Mouse (Mus musculus): ENCODE measurements around the gene Ces1d. TPM values are rescaled to one million over a fixed set of nuclear protein-coding genes. Genes with fewer than 3 reads are reported as not detected.
"Not testable (repeated sequence)": the region's sequence is repeated elsewhere in the genome, so short reads cannot be mapped to it uniquely, and the experiment has no call there.

Ces1d gene
- under 1 TPM in 1 of 2 experiments, not detected in 1; 0.47 TPM for total RNA-seq (2021)

DNA sequence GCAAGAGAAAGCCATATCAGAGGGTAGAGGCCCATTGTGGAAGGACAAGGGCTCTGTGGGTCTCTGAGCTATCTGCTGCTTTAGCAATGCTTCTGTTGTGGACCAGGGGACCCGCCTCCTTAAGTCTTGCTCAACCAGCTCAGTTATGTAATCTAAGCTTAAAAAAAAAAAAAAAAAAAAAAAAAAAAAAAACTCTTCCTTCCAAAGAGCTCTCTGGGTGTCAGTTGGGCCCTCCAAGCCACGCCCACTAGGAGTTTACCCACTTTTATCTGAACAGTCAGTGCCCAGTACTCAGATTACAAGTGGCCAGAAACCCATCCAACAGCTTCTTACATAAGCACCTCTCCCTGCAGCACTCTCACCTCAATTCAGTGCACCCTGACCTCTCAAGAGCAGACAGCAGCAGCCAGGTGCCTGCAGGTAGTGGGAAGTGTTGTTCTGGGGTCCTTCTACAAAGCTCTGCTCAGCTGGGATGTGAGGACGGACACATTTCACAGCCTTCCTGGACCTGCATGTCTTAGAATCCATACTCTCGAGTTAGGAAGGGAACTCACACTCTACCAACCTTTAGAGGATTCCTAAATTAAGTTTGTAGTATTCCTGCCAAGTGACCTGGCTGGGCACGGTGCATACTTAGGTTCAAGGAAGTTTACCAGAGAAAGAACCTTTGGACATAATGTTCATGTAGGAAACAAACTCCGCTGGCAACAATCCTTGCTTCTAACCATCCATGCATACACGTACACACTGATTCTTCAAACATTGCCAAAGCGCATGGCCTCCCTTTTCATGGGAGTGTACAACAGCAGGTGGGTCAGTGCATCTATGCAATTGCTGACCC is at the start of gene Ces1d:
Gene Ces1d, minus strand, starts transcription at position 154 of the 841 bp plus-strand sequence.
- DNase-seq, result no peak

DNA sequence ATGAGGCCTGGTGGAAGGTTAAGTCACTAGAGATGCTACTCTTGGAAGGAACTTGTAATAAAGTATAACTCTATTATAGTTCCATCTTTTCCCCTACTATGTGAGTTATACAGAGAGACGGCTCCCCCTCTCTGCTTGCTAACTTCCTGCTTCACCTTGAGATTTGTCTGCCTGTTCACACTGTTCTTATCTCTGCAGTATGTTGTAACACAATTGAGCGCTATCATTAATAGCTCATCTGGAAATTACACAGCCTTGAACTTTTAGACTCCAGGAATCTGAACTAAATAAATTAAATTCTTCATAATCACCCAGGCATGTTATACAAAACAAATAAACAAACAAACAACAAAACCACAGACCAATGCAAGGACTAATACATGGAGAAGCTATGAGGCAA is 48.4 kb upstream of the Ces1d start:
- DNase-seq, result no peak

DNA sequence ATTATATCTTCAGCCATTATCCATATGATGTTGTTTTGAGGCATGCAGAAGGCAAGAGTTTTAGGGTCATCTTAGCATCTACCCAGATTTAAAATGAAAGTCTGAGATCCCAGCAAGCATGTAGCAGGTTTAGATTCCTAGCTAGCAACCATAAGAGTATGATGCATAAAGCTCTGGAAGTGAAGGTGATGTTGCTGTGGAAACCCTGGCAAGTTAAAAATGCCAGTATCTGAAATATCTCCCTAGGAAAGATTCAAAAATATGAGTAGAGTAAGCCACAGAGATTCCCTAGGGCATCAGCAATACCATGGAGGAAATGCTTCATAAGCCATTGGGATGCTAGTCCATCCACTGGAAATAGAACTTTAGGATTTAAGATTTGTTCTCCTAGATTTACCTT is 42.2 kb upstream of the Ces1d start:
- DNase-seq, result no peak

DNA sequence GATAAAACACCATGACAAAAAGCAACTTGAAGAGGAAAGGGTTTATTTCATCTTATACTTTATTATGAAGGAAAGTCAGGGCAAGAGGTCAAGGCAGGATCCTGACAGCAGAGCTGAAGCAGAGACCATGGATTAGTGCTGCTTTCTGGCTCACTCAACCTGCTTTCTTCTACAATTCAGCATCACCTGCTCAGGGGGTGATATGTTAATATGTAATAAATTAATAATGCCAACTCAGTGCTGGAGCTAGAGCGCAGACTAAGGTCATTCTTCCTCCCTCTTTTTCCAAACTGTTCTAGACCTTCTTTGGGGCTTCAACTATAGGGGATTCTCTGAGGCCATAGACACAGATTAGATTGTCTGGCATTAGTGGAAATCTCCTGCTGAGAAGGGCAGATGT is 38.0 kb upstream of the Ces1d start:
- DNase-seq, result no peak

DNA sequence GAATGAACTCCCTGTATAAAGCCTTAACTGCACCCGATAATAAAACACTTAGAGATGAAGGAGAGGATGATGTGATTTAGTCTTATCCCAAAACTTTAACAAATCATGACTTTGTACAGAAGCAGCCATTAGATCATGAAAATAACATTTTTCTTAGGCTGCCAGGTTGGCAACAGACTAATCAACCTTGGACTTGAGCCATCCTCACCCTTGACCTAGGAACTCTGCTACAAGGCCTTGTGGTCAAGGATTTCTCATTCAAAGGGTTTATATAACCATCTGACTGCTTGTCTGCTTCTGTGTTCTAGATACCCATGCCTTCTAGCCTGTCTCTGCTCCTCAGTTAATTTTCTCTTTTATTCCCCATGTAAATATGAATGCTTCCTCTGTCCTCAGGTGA is 37.1 kb upstream of the Ces1d start:
- DNase-seq, result no peak

DNA sequence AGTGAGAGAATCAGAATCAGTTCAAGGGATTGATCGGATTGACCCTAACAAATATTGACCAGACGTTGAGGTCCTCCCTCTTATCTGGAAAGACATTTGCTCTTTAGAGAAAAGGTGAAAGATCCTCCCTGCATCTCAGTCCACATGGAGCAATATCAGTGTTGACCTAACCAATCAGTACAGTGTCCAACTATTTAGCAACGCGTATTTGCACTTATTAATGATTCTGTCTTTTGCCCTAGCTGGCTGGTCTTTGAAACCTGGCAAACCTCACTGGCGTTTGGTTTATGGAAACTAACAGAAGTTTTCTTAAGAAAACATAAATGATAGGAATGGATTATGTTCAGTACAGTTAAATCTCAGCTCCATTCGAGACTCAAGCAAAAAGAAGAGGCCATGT is 36.4 kb upstream of the Ces1d start:
- no peak for DNase-seq

DNA sequence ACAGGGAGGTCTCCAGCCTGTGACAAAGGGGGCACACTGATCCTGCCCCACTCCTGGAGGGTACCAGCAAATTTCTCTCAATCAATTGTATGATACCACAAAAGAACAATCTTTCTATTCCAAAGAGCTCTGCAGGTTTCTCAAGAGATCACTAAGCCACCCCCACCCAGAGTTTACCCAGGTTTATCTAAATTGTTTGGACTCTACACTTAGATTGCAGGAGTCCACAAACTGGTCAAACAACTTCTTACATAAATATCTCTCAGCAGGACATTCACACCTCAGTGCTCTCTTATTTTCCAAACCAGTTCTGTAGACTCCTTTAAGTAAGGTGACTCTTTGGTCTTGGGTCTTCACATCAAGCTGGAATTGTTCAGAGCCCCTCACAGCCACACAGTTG is 31.8 kb upstream of the Ces1d start, which contains the start of gene Ces1e:
Gene Ces1e, minus strand, starts transcription at position 174 of the 400 bp plus-strand sequence.
- DNase-seq, result no peak

DNA sequence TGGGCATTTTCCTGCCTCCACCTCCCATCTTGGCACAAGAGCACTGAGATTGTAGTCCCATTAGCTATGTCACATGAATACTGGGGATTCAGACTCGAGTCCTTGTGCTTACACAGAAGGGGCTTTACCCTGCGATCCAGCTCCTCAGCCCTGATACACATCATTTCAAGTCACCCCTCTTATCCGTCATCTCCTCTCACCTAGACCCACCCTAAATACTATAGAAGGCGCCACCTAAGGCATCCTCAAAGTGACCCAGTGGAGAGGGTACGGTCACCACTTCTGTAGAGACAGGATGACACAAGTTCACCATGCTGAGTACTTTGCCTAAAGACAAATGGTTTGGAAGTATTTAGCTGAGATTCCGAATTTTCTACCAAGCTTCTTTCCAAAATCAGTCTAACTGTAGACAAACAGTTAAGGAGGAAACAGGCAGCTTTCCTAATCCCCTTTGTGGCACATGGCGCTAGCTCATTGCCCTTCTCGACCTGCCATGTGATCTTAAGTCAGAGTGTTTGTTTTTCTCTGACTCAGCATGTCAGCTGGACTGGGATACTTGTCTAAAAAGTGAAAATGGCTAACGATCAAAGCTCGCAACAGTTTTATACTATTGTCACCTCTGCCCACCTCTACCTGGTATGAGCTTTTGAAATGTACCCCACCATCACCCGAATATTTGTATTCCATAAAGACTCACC is 31.2 kb upstream of the Ces1d start:
- DNase-seq, result no peak

DNA sequence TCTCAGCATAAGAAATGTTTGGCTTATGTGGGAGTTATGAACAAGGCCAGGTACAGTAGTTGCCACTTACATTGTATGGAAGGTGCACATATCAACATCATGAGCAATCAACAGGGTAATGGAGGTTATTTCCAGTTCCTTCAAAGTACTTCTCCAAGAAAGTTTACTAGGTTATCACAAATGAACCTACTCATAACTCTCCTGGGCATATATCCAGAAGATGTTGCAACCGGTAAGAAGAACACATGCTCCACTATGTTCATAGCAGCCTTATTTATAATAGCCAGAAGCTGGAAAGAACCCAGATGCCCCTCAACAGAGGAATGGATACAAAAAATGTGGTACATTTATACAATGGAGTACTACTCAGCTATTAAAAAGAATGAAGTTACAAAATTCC is 28.8 kb upstream of the Ces1d start:
- DNase-seq, result not testable (repeated sequence)

DNA sequence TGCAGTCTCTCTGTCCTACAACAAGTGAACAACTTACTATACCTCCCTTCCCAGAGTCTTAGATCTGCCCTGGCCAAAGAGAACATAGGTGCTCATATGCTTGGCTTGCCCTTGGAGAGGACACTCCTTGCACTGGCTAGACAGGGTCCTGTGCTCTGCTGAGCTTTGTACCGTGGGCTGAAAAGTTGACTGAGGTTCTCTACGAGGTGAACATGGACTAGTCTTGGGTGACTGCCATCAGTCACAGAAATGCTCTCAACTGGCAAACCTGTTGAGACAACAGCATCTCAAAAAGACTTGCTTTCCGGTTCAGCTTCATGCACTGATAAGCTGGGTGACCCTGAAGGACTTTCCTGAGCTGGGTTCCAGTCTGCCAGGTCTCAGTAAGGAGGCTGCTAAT is 24.3 kb upstream of the Ces1d start:
- no peak for DNase-seq

DNA sequence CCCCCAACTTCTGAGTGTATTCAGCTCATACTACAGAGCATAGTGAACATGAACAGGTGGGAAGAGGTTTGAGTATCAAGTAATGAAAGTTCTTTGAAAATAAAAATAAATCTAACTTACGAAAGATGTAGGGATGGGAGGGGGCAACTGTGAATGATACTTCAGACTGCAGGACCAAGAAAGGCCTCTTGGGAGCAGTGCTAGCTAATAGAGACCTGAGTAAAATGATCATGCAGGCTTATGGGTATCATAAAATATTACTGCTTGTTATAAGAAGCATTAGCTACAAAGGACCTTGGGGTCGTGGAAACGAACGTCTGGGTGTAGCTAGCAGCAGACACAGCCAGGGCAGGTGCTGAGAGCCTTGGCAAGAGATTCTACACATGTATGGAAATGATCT is 20.2 kb upstream of the Ces1d start:
- DNase-seq, result no peak

DNA sequence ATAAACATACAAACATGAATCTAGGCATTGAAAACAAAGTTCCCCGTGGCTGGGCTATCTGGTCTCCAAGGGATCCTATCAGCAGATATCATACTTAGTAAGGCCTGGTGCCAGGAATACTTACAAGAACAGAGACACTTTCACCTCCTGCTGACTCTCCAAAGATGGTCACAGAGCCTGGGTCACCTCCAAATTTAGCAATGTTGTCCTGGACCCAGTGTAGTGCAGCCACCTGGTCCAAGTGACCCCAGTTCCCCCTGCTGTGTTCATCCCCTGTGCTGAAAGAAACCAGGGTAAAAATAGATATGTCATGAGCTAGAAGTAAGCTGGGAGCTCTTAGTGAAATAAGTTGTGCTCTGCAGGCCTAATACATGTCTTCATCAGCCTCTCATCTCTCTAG is 19.7 kb upstream of the Ces1d start:
- no peak for DNase-seq

DNA sequence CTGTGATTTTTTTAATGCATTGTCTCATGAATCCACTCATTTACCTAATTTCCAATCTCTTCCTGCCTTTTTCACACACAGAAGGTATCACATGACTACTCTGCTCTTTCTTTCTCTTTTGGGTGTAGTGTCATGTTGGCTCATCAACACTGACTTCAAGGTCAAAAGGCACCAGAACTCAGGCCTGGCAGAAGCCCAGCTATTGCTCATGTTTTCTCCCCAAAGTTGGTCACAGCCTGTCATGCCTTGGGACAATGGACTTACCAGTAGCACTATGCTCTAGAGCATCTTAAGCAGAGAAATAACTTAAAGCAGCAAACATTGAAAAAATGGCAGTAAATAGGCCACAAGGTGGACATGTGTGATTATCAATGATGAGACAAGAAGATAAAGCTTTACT is 13.5 kb upstream of the Ces1d start:
- no peak for DNase-seq

DNA sequence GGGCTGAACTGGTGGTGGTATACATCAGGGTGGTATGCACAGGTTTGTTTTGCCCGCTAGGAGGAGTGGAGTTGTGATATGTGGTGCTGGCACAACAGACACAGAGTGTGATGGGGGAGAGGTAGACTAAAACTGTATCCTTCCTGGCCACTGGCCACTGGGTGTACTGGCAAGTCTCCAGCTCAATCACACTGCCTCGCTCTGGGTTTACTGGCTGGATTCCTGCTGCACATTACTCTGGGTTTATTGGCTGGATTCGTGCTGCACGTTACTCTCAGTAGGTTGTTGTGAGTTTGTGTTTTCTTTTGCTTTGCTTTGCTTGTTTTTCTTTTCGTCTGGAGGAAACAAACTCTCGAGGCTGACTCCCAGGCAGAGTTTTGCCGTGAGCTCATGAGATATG is 1.5 kb upstream of the Ces1d start:
- not testable (repeated sequence) for DNase-seq

DNA sequence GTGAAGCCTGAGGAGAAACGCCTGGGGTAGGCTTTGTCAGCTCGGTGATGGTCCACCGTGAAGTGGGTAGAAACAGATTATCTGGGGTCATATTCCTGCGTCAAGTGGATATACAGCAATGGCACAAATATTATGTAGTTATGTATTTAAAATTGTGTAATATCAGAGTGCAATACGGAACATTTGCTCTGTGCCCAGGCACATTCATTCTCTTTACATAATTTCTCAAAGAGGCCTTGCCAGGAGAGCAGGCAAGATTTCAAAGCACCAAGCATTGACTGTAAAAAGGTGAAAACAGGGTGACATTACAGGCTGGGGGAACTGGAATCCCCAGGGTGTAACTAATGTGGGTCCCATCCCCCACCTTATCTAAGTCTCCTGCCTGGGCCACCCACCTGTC is 1.2 kb downstream of the Ces1d start:
- no peak for DNase-seq

DNA sequence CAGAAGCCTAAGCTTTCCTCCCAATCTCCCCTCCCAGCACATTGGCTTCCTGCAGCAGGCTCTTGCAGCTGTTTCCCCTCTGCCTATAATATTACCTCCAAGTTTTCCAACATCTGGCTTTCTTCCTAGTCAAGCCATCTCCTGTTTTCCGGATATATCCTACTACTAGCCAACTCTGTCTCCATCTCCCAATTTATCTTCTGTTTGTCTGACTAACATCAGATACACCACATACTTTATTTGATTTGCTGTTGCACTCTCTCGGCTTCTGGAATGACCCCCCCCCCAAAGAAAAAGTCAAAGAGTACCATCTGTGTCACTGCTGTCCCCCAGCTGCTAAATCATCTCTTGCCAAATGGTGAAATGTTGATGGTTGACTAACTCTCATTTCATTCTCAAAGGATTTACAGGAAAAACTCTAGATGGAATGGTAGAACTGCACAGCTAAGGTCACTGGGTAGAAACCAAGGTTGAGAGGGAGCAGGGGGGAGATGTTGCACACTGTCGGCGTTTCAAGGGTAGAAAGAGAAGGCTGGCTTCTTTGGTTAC is 17.0 kb downstream of the Ces1d start:
- no peak for DNase-seq

DNA sequence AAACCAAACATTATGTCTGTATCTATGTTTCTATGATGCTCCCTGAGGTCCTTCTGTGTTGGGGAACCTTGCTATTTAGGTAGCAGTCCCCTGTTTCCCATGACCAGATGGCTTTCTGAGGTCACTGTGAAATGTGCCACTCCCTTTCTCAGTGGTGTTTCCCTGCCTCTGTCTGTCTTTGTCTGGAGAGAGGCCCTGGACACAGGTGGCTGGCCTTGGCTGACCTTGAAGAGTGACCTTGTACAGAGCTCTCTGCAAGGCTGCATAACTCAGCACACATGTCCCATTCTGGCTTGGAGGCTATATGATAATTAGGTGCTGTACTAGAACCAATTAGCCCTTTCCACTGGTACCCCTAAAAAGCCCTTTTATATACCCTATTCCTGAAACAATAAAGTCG is 21.0 kb downstream of the Ces1d start:
- DNase-seq, result no peak

DNA sequence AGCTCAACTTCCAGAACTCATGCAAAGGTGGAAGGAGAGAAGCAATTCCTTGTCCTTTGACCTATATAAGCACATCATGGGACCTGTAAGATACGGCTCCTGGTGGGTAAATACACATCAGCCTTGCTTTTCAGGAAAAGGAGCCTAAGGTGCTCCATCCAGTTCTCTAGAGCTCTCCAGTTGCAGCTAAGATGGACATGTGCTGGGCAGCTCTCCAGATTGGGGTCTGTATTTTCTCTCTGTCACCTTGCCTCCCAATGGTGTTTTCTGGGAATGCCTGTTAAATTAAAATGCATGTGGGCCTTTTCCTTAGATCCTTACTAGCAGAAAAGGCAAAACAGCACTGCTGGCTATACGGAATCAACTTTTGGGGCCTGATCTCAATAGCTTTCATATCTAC is 23.1 kb downstream of the Ces1d start:
- DNase-seq, result no peak

DNA sequence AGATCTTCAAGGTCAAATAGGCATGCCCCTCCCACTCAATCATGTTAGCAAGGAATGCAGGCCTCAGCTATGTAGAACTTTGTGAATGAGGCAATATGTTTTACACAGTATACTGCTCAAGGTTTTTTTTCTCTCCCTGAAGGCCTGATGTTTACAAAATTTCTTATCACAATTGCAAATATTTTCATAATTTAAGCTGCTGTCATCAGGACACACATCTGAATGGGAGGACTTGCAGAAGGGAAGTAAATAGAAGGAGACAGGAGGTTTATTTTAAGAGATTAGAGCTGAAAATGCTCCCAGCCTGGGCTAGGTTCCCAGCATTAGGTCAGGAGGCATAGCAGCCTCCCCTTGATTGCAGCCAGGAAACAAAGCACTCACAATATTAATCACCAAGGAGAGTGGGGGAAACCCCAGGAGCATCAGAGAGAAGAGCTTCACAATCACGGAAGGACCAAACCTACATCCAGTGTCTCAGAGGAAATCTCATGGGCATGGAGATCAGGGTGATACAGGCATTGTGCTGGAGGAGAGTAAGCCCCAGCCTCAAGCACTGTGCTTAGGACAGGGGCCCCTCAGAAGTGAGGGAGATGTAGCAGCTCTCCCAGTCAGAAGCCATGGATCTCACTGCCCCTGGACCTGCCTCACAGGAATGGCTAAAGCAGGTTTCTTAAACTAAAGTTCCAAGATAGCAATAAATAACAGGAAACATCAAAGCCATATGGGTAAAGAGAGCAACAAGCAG is 25.6 kb downstream of the Ces1d start:
- no peak for DNase-seq

DNA sequence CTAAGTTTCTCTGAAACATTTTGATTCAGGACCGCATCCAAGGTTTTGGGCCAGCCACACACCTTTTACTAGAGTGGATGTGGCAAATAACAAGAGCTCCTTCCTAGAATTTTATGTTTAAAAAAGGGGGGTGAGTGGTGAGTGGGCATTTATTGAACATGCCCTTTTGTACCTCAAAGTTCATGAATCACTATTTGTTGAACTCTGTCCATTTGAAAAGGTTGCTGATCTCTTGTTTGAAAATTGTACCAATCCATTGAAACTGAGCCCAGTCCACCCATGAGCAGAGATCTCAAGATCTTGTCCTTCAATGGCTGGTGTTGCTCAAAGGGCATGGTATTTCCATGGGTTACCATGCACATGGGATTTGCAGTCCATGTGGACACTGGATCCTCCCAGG is 34.3 kb downstream of the Ces1d start:
- no peak for DNase-seq

DNA sequence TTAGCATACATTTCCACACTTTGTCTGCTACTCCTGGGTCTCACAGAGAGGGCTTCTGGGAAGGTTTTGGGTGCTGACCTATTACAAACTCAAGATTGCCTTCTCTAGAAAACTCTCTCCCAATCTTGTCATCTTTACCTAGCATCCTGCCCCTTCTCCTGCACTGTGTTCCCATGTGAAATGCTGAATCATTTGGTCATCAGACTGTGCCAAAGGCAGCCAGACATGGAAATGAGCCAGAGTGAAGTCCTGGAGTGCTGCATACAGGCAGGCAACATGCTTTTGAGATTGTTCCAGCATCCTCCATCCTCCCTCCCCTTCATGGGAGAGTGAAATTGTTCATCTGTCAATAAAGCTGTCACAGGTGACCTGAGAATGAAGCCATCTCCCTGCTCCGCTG is 46.2 kb downstream of the Ces1d start:
- DNase-seq, result no peak

DNA sequence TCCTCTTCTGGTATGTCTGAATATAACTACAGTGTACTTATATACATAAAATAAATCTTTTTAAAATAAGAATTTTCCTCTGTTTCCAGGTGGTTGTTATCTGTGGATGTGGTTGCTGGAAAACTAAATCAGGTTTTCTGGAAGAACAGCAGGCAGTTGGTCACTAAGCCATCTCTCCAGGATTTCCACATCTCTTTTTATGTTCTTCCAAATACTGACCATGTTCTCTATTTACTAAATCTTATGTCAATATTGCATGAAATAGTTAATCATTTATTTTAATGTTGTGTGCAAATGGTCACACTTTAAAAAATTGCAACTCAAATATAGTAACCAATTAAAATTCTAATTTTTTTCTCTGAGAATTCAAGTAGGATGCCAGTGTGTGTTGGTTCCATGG is 50.3 kb downstream of the Ces1d start:
- DNase-seq, result no peak

DNA sequence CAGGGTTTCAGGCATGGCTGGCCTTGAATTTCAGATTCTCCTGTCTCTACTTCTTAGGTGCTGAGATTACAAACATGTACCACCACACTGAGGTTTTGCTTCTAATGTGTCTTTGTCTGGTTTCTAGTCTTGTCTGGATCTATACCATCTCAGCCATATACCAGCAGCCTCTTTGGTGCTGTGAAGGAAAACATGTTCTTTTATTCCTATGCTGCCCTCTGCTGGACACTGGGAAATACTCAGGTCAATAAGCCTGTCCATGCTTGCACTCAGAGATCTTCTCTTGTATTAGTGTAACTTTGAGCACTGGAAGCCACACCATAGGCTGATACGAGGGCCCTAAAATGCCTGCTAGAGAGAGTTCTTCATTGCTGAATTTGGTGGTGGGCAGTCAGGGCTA is 56.9 kb downstream of the Ces1d start:
- peak; percentile 9 for DNase-seq
